Mouse (Mus musculus) myocyte (in vitro differentiated cells): ENCODE results near the gene Dnttip2.
A peak's percentile ranks its signal among the peaks of the same experiment; 100 is the strongest.

ENCODE experiments used
- E2F4 ChIP-seq: IDR thresholded peaks from one replicate; pipeline ENCODE4 v1.6.1; 2011; ENCODE audit warnings: mild to moderate bottlenecking, control low read depth, moderate library complexity; ENCODE audit not compliant: insufficient read depth
- MAX ChIP-seq: IDR thresholded peaks from one replicate; pipeline ENCODE4 v1.6.1; 2011; ENCODE audit warnings: low read depth, mild to moderate bottlenecking, control low read depth
- MYOD1 ChIP-seq, 3 experiments: IDR thresholded peaks; one replicate each; pipeline ENCODE4 v1.6.1; 2011; ENCODE audit warnings: control low read depth in 2 of 3, low read depth in 2 of 3, mild to moderate bottlenecking in 2 of 3, moderate library complexity in 1 of 3; ENCODE audit not compliant: insufficient read length in 2 of 3, control insufficient read depth in 1 of 3
- MYOG ChIP-seq, 3 experiments: IDR thresholded peaks; one replicate each; pipeline ENCODE4 v1.6.1; 2011; ENCODE audit warnings: control low read depth in 2 of 3, low read depth in 2 of 3, mild to moderate bottlenecking in 2 of 3; ENCODE audit not compliant: insufficient read length in 2 of 3, control insufficient read depth in 1 of 3, insufficient read depth in 1 of 3
- POLR2A ChIP-seq: IDR thresholded peaks from one replicate; pipeline ENCODE4 v1.6.1; 2011; ENCODE audit warnings: low read depth, mild to moderate bottlenecking, control low read depth, moderate library complexity; ENCODE audit not compliant: insufficient read length
- POLR2AphosphoS2 ChIP-seq: IDR thresholded peaks from one replicate; pipeline ENCODE4 v1.6.1; 2011; ENCODE audit warnings: low read depth, control low read depth; ENCODE audit not compliant: insufficient read length
- REST ChIP-seq: IDR thresholded peaks from one replicate; pipeline ENCODE4 v1.6.1; 2011; ENCODE audit warnings: mild to moderate bottlenecking, control low read depth, moderate library complexity; ENCODE audit not compliant: insufficient read depth, insufficient read length
- SRF ChIP-seq: IDR thresholded peaks from one replicate; pipeline ENCODE4 v1.6.1; 2011; ENCODE audit warnings: low read depth; ENCODE audit not compliant: control insufficient read depth, insufficient read length
- TCF12 ChIP-seq: IDR thresholded peaks from one replicate; pipeline ENCODE4 v1.6.1; 2011; ENCODE audit warnings: mild to moderate bottlenecking, control low read depth; ENCODE audit not compliant: poor library complexity, insufficient read depth, severe bottlenecking
- USF1 ChIP-seq: IDR thresholded peaks from one replicate; pipeline ENCODE4 v1.6.1; 2011; ENCODE audit warnings: low read depth, mild to moderate bottlenecking, control low read depth, moderate library complexity

- TF ChIP-seq POLR2AphosphoS2 = no peak
- no peak for TF ChIP-seq POLR2A
- no peak for TF ChIP-seq USF1
- TF ChIP-seq MAX = no peak
- TF ChIP-seq MYOG (IDR thresholded peaks at IDR 0.05; ENCODE audit: control insufficient read depth in 1 of 3, insufficient read depth in 1 of 3, insufficient read length in 2 of 3, low read depth in 2 of 3) = peak in 1 of 3 experiments; percentile 17
- TF ChIP-seq TCF12 = no peak
- no peak for TF ChIP-seq MYOD1 (IDR thresholded peaks at IDR 0.05; ENCODE audit: control insufficient read depth in 1 of 3, insufficient read length in 2 of 3, low read depth in 2 of 3)
- no peak for TF ChIP-seq REST
- no peak for TF ChIP-seq E2F4
- no peak for TF ChIP-seq SRF
Observed at GRCm38 (mm10) chr3:122295511-122295910, 21.3 kb downstream of the Dnttip2 start.
